In the genomic region with DNA sequence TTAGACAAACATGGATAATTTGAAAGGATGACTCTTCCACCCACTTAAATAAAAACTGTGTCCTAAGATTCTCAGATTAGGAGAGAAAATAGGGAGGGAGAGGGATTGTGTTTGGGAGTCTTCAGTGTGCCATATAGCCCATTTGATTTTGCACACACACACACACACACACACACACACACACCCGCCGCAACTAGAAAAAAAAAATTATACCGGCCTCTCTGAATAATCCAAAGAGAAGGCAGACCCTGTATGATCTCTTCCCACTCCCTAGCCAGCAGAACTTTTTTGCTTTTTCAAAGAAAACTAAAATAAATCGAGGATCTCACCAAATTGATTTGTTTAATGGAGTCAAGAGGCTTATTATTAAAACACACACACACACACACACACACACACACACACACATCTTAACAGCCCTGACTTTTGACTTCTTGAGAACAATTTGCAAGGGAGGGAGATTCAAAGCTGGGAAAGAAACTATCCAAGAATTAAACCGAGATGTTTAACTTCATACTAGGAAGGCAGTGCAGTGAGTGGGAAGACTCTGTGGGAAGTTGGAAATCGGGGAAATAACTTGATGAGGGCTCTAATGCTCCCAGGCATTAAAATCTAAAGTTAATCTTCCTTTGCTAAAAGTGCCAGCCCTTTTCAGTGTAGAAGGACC, we compare ENCODE assay signal across 16 mouse cellular contexts. TPM values are rescaled to one million over a fixed set of nuclear protein-coding genes. Genes with fewer than 3 reads are reported as not detected.
A peak's percentile ranks its signal among the peaks of the same experiment; 100 is the strongest.
DNase-seq lines count a peak whose midpoint lies in the region; ATAC-seq lines count a peak whose summit lies in the region.
"Had no signal": no experiment of that assay in that cellular context is flagged by ENCODE, and none has a peak within 500 bp of the region (broad histone marks: within the 10 kb centered on the region; RNA-seq: fewer than 3 reads in every experiment).

No protein-coding gene starts in this region.

- intact Hi-C loops in left cerebral cortex, postnatal 36 days (cut with DNase I): no loop called here

- peak overlapping the region; percentile 78 for H3K9ac ChIP-seq in midbrain, embryonic 13.5 days (replicated peaks)

- H3K4me1 ChIP-seq in megakaryocyte, embryonic 14.5 days: peaks cover 48% of the 10 kb centered on the region
- peaks cover 56% of the 10 kb centered on the region for H3K4me1 ChIP-seq in midbrain, embryonic 13.5 days (replicated peaks)

- H3K4me3 ChIP-seq in megakaryocyte, embryonic 14.5 days (replicated peaks): peak overlapping the region; percentile 84
- peak overlapping the region; percentile 58 for H3K4me3 ChIP-seq in midbrain, embryonic 13.5 days (replicated peaks)

- H3K4me2 ChIP-seq in midbrain, embryonic 13.5 days (replicated peaks): peak overlapping the region; percentile 75

- peak; percentile 54 for DNase-seq in embryo, embryonic 10.5 days (ENCODE audit: low spot score)
- DNase-seq in embryo, embryonic 10 days (ENCODE audit: low spot score): no peak
- DNase-seq in cerebellum, postnatal 4 days (ENCODE audit: low spot score in 2 of 2): no peak
- DNase-seq in thymus, postnatal 10 days (ENCODE audit: low spot score in 2 of 2): no peak
- no peak for DNase-seq in left cerebral cortex, postnatal 36 days (ENCODE audit: low spot score in 2 of 2)
- DNase-seq: cerebellum, adult 11-12 months; gastrocnemius, postnatal 25 days; heart, postnatal 14 days; kidney, adult 2 months; lung, adult 18-20 months; spleen, adult 18-20 months had no signal

- peaks cover 97% of the 10 kb centered on the region for H3K27me3 ChIP-seq in megakaryocyte, embryonic 14.5 days (replicated peaks)
- H3K27me3 ChIP-seq in midbrain, embryonic 13.5 days: peaks cover 85% of the 10 kb centered on the region

- no peak overlapping the region for H3K27ac ChIP-seq in midbrain, embryonic 13.5 days

- peaks cover 9% of the 10 kb centered on the region; the same call in 1 of the 2 replicates for H3K9me3 ChIP-seq in megakaryocyte, embryonic 14.5 days
- no peaks in the 10 kb centered on the region for H3K9me3 ChIP-seq in midbrain, embryonic 13.5 days

- 4% methylated on average over 6 of the region's 6 CpGs for WGBS in midbrain, embryonic 13.5 days

- no peak for ATAC-seq in megakaryocyte, adult 5-6 weeks (ENCODE audit: poor library complexity, severe bottlenecking)
- ATAC-seq in midbrain, embryonic 13.5 days: no peak

- H3K36me3 ChIP-seq in megakaryocyte, embryonic 14.5 days (replicated peaks; ENCODE audit: low read length): no peaks in the 10 kb centered on the region
- H3K36me3 ChIP-seq in midbrain, embryonic 13.5 days: no peaks in the 10 kb centered on the region

RNA-seq across cellular contexts. Expression of gene Pax3, which starts 2.4 kb away (rescaled TPM):
- polyA plus RNA-seq in megakaryocyte, embryonic 14.5 days (2012; ENCODE audit: insufficient read depth, low replicate concordance): not detected in 2 replicates
- total RNA-seq in megakaryocyte, adult 5-6 weeks (2015): not detected in 2 replicates
- total RNA-seq in megakaryocyte, adult 5-6 weeks (2017): not detected in 2 replicates
- 30.4 and 35.6 TPM in 2 replicates for polyA plus RNA-seq in midbrain, embryonic 13.5 days (2015; fragmentation: Nextera tagmentation; extraction: Ambion mirVana)
- not detected for total RNA-seq in left cerebral cortex, postnatal 36 days (2021)
- total RNA-seq: adrenal gland, postnatal 4 days; left cerebral cortex, postnatal 25 days had no signal
